Mouse (Mus musculus) neural tube, embryonic 14.5 days (tissue): Measurements from ENCODE around the gene Ralgapa2. TPM values are rescaled to one million over a fixed set of nuclear protein-coding genes. Genes with fewer than 3 reads are reported as not detected.

Experiments
- ATAC-seq: fragments of 200-750 bp; cut with Nextera tagmentation; 2 replicates; pipeline ENCODE4 v1.8.0; 2017; ENCODE audit warnings: low read depth, mild to moderate bottlenecking, moderate TSS enrichment, moderate library complexity
- H3K27ac ChIP-seq: fragments of 300-500 bp; sonication (generic); 2 replicates; pipeline ENCODE4 v1.5.1; 2014; ENCODE audit warnings: low read depth, mild to moderate bottlenecking, control low read depth, low read length, moderate library complexity, mixed read lengths
- H3K27me3 ChIP-seq: fragments of 300-500 bp; sonication (generic); 2 replicates; pipeline ENCODE4 v1.6.1; 2014; ENCODE audit warnings: low read length; ENCODE audit not compliant: control insufficient read depth, insufficient read depth
- H3K36me3 ChIP-seq: fragments of 300-500 bp; sonication (generic); 2 replicates; pipeline ENCODE4 v1.6.1; 2014; ENCODE audit warnings: low read length, mixed read lengths; ENCODE audit not compliant: control insufficient read depth, insufficient read depth
- H3K4me1 ChIP-seq: fragments of 300-500 bp; sonication (generic); 2 replicates; pipeline ENCODE4 v1.6.1; 2014; ENCODE audit warnings: low read length; ENCODE audit not compliant: control insufficient read depth, insufficient read depth
- H3K4me2 ChIP-seq: fragments of 300-500 bp; sonication (generic); 2 replicates; pipeline ENCODE4 v1.6.1; 2014; ENCODE audit warnings: mild to moderate bottlenecking, low read depth, low read length, control low read depth
- H3K4me3 ChIP-seq: fragments of 300-500 bp; sonication (generic); 2 replicates; pipeline ENCODE4 v1.5.1; 2014; ENCODE audit warnings: low read depth, low read length, control low read depth, mixed read lengths
- H3K9ac ChIP-seq: fragments of 300-500 bp; sonication (generic); replicated peaks from 2 replicates; pipeline ENCODE4 v1.6.1; 2014; ENCODE audit warnings: low read depth, mild to moderate bottlenecking, control low read depth, low read length, mixed read lengths
- H3K9me3 ChIP-seq: fragments of 300-500 bp; sonication (generic); 2 replicates; pipeline ENCODE4 v1.6.1; 2016; ENCODE audit warnings: low read length; ENCODE audit not compliant: control insufficient read depth
- WGBS: fragments of 180-500 bp; shearing (Covaris S2); extraction: QIAGEN DNeasy Blood & Tissue Kit; methylation state at CpG from one replicate; pipeline ENCODE4 v1.1.7; 2014; 5-methylcytosine and 5-hydroxymethylcytosine counted together
- polyA plus RNA-seq: library from polyadenylated mRNA; unstranded; fragments of >200 nt; fragmentation: Nextera tagmentation; extraction: Ambion mirVana; gene quantifications from 2 replicates; pipeline ENCODE4 v1.2.1, GENCODE M21; 2014

Gene Ralgapa2
- polyA plus RNA-seq, 1 experiment from 2014 or later, result 16.1 TPM

GRCm38 (mm10) chr2:146362932-146363331 lies 149.2 kb downstream of the Ralgapa2 start:
- no peak for ATAC-seq

GRCm38 (mm10) chr2:146361969-146362368 lies 150.2 kb downstream of the Ralgapa2 start:
- ATAC-seq, result no peak
- H3K36me3 ChIP-seq, result no peaks in the 10 kb centered on the region
- no peak overlapping the region for H3K27ac ChIP-seq
- H3K9me3 ChIP-seq, result no peaks in the 10 kb centered on the region
- WGBS, result 81% methylated on average over 4 of the region's 4 CpGs
- no peak overlapping the region for H3K9ac ChIP-seq
- H3K27me3 ChIP-seq, result no peaks in the 10 kb centered on the region
- no peak overlapping the region for H3K4me2 ChIP-seq
- H3K4me3 ChIP-seq, result no peak overlapping the region
- no peaks in the 10 kb centered on the region for H3K4me1 ChIP-seq

More at GRCm38 (mm10) chr2:146362932-146363331, 149.2 kb downstream of the Ralgapa2 start:
- no peaks in the 10 kb centered on the region for H3K9me3 ChIP-seq
- no peaks in the 10 kb centered on the region for H3K36me3 ChIP-seq
- no peaks in the 10 kb centered on the region for H3K27me3 ChIP-seq
- H3K4me2 ChIP-seq, result no peak overlapping the region
- H3K4me3 ChIP-seq, result no peak overlapping the region
- WGBS, result 67% methylated on average over 1 of the region's 1 CpGs
- H3K4me1 ChIP-seq, result no peaks in the 10 kb centered on the region
- H3K9ac ChIP-seq, result no peak overlapping the region
- H3K27ac ChIP-seq, result no peak overlapping the region

DNA sequence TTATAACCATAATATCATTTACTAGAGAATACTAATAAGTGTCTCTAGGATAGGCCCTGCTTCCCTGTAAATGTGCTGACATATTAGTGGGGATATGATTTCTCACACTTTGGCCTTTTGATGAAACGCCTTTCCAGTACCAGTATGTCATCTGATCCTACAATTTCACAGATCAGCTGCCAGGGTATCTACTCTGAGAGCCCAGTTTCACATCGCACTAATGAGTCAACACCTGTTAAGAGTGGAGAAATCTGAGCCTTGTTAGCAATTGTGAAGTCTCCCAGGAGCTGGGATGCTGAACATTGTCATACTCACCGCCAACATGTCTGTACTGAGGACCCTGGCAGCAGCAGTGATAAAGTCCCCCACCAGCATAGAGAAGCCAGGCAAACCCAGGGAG lies 151.1 kb downstream of the Ralgapa2 start:
- ATAC-seq, result no peak
- Histone ChIP-seq H3K36me3 (no peaks in the 10 kb centered on the region), H3K4me3 (no peak overlapping the region), H3K9me3 (no peaks in the 10 kb centered on the region), H3K4me1 (no peaks in the 10 kb centered on the region), H3K27me3 (no peaks in the 10 kb centered on the region), H3K4me2 (no peak overlapping the region), H3K9ac (no peak overlapping the region), H3K27ac (no peak overlapping the region)
- WGBS, result 82% methylated on average over 3 of the region's 3 CpGs

DNA sequence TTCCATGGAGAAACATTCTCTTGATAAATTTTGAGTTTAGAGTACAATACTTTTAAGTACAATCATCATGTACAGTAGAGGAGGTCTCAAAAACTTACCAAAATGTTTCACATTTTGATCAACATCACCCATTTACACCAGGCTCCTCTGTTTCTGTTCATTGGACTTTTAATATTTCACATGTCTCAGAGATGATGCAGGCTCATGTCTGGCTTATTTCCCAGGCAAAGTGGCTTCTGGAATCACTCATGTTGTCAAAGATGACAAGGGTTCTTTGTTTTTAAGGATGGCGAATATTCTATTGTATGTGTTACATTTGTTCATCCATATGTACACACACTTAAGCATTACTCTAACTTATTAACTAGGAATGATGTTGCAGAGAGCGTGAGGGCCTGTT lies 152.5 kb downstream of the Ralgapa2 start:
- Histone ChIP-seq H3K9ac (no peak overlapping the region), H3K27ac (no peak overlapping the region), H3K27me3 (no peaks in the 10 kb centered on the region), H3K4me3 (no peak overlapping the region), H3K4me2 (no peak overlapping the region), H3K36me3 (no peaks in the 10 kb centered on the region), H3K9me3 (no peaks in the 10 kb centered on the region), H3K4me1 (no peaks in the 10 kb centered on the region)
- whole genome bisulfite sequencing, result 85% methylated on average over 2 of the region's 2 CpGs
- no peak for ATAC-seq

DNA sequence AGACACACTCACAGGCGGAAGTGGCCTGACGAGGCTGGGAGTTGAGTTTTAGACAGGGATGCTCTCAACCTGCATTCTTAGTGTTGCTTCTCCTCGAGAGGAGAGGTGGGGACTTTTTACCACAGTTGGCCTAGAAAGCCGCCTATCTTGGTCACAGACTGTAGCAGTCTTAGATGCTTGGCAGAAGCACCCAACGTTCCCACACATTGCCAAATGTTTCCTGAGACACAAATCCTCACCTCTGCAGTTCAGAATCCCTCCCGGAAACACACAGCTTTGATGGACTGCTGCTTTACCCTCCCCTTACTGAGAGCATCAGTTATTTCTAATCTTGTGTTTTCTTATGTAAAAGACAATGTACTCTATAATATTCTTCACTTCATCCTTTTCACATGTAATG lies 155.6 kb downstream of the Ralgapa2 start:
- Histone ChIP-seq H3K4me2 (no peak overlapping the region), H3K36me3 (0 out of 2 replicates have a peak, but pooled peaks cover 2% of the 10 kb centered on the region), H3K4me1 (no peaks in the 10 kb centered on the region), H3K4me3 (no peak overlapping the region), H3K9ac (no peak overlapping the region), H3K27ac (no peak overlapping the region), H3K27me3 (no peaks in the 10 kb centered on the region), H3K9me3 (no peaks in the 10 kb centered on the region)
- no peak for ATAC-seq
- 84% methylated on average over 6 of the region's 6 CpGs for WGBS

GRCm38 (mm10) chr2:146350230-146350629 lies 161.9 kb downstream of the Ralgapa2 start:
- Histone ChIP-seq H3K4me2 (no peak overlapping the region), H3K4me3 (no peak overlapping the region), H3K9ac (no peak overlapping the region), H3K27me3 (no peaks in the 10 kb centered on the region), H3K36me3 (0 out of 2 replicates have a peak, but pooled peaks cover 2% of the 10 kb centered on the region), H3K4me1 (no peaks in the 10 kb centered on the region), H3K27ac (no peak overlapping the region), H3K9me3 (no peaks in the 10 kb centered on the region)
- no peak for ATAC-seq
- 94% methylated on average over 5 of the region's 5 CpGs for WGBS

DNA sequence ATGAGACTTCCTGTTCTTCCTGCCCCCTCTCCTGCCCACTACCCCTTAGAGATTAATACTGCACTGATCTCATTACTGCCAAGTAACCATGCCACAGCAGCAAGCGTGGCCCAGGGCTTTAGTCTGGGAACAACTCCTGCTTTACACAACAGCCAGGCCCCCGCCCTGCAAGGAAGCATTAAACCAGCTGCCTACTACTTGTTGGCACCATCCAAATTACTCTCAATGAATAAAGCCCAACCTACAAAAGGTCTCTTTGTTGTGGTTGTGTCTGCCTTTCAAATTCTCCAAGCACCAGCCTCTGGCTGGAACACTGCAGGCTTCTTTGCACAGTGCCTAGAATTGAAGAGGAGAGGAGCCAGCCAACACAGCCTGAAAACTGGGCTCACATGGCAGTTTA lies 164.2 kb downstream of the Ralgapa2 start:
- H3K4me3 ChIP-seq, result no peak overlapping the region
- H3K36me3 ChIP-seq, result 0 out of 2 replicates have a peak, but pooled peaks cover 2% of the 10 kb centered on the region
- H3K4me1 ChIP-seq, result no peaks in the 10 kb centered on the region
- H3K9me3 ChIP-seq, result no peaks in the 10 kb centered on the region
- H3K4me2 ChIP-seq, result no peak overlapping the region
- H3K9ac ChIP-seq, result no peak overlapping the region
- H3K27ac ChIP-seq, result no peak overlapping the region
- WGBS, result 24% methylated on average over 2 of the region's 2 CpGs
- H3K27me3 ChIP-seq, result no peaks in the 10 kb centered on the region
- ATAC-seq, result peak; percentile 94

DNA sequence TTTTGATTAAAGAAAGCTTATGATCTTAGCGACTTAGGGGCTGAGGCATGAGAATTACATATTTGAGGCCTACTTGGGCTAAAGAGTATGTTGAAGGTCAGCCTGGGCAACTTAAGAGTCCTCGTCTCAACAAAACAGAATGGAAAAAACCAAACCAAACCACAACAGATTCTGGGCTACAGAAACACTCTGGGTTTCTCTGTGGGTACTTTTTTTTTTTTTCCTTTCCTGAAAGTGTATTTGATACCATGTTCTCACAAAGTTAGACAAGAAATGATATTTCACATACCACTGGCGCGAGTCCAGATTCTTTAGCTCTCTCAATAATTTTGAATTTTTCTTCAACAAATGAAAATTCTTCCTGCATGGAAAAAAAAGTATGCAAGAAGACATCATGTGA lies 172.1 kb downstream of the Ralgapa2 start:
- Histone ChIP-seq H3K9me3 (no peaks in the 10 kb centered on the region), H3K4me3 (no peak overlapping the region), H3K9ac (no peak overlapping the region), H3K36me3 (no peaks in the 10 kb centered on the region), H3K27me3 (no peaks in the 10 kb centered on the region), H3K4me2 (no peak overlapping the region), H3K27ac (no peak overlapping the region), H3K4me1 (no peaks in the 10 kb centered on the region)
- ATAC-seq, result no peak
- WGBS, result 96% methylated on average over 4 of the region's 4 CpGs

- H3K4me1 ChIP-seq, result no peaks in the 10 kb centered on the region
- ATAC-seq, result no peak
- no peak overlapping the region for H3K4me3 ChIP-seq
- no peaks in the 10 kb centered on the region for H3K27me3 ChIP-seq
- H3K36me3 ChIP-seq, result no peaks in the 10 kb centered on the region
- H3K27ac ChIP-seq, result no peak overlapping the region
- H3K9ac ChIP-seq, result no peak overlapping the region
- WGBS, result 84% methylated on average over 1 of the region's 1 CpGs
- H3K9me3 ChIP-seq, result no peaks in the 10 kb centered on the region
- H3K4me2 ChIP-seq, result no peak overlapping the region
Observed at GRCm38 (mm10) chr2:146337540-146337939, 174.6 kb downstream of the Ralgapa2 start.
